Mouse (Mus musculus) right cerebral cortex, postnatal 36 days (tissue): ENCODE data around the gene Sapcd1.

Experiments
- DNase-seq, 2 experiments: peaks; one replicate each; pipeline ENCODE4 v3.0.0; 2022; ENCODE audit warnings: low spot score in 2 of 2, mixed read lengths in 1 of 2

The Sapcd1 gene

DNA sequence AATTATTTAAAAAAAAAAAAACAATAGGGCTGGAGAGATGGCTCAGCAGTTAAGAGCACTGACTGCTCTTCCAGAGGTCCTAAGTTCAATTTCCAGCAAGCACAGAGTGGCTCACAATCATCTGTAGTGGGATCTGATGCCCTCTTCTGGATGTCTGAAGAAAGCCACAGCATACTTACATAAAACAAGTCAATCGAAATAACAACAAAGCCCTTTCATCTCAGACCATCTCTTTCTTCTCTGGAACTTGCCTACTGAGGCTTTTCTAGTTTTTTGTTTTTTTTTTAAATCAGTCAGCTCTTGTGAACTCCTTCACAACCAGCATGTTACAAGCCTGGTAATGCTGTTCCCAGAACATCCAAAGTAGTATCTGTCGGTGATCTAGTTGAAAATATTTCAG, 47.2 kb downstream of the Sapcd1 start:
- DNase-seq: no peak

DNA sequence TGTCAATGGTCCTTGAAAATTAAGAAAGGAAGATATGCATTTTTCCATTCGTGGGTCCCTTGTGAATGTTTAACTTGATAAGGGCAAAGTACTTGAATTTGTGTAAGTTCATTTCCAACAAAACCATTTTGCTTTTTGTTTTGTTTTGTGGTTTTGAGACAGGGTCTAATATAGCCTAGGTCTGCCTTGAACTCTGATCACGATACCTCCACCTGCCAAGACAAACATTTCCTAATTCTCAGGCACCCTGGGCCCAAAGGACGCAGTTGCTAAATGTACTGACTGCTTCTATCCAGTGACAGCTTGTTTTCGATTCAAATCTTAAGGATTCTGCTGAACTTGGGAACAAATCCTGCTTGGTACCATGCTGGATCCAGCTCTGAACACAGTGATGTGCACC, 48.2 kb downstream of the Sapcd1 start:
- DNase-seq: no peak

GRCm38 (mm10) chr17:34978239-34978638, 49.6 kb downstream of the Sapcd1 start:
- DNase-seq: no peak

- DNase-seq: no peak
These were observed 50.8 kb downstream of the Sapcd1 start for GRCm38 (mm10) chr17:34977000-34977399.
